Mouse (Mus musculus) NIH3T3 (cell line): ENCODE measurements around the gene Arid3a.
A peak's percentile ranks its signal among the peaks of the same experiment; 100 is the strongest.
"Not testable (repeated sequence)": the region's sequence is repeated elsewhere in the genome, so short reads cannot be mapped to it uniquely, and the experiment has no call there.

Experiments
- DNase-seq: peaks from one replicate; pipeline ENCODE4 v3.0.0-alpha.2; 2012; ENCODE audit warnings: low read depth

Arid3a gene

GRCm38 (mm10) chr10:79926491-79927323, at the start of gene Arid3a:
Gene Arid3a (plus strand): TSS chr10:79927043.
- peak; percentile 97 for DNase-seq

- DNase-seq = no peak
Measured at GRCm38 (mm10) chr10:79877174-79877573, 49.7 kb upstream of the Arid3a start.

- no peak for DNase-seq
Measured at GRCm38 (mm10) chr10:79877757-79878156, 49.1 kb upstream of the Arid3a start.

DNA sequence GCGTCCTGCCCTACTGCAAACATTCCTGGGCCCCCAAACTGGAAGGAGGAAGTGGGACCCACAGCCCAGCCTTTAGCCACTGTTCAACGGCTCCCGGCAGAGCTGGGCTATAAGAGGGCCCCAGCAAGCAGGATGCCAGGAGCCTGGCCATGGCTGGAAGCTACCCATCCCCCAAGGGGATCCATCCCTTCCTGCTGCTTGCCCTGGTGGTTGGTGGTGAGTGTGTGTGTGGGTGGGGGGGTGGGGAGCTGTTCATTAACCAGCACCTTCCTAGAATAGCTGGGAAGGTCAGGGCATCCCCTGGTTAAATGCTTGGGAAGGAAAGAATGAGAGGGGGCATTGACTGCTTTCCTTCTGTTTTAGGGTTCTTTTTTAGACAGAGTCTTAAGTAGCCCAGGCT, 47.3 kb upstream of the Arid3a start:
- DNase-seq = no peak

DNA sequence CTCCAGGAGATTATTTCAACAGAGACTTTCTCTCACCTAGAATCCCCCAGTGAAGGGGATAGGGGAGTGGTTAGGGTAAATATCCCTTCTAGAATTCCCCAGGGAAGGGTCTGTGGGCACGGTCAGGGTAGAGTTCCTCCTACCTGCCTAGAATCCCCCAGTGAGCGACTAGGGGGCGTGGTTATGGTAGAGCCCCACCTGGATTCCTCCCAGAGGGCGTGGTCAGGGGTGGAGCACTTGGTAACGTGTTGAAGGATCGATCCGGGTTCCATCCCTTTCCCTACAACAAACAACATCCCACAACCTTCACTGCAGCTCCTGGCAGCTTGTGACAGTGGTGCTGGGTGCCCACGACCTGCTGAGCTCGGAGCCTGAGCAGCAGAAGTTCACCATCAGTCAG, 46.1 kb upstream of the Arid3a start:
- DNase-seq = no peak

- no peak for DNase-seq
Measured at GRCm38 (mm10) chr10:79881981-79882380, 44.9 kb upstream of the Arid3a start.

DNA sequence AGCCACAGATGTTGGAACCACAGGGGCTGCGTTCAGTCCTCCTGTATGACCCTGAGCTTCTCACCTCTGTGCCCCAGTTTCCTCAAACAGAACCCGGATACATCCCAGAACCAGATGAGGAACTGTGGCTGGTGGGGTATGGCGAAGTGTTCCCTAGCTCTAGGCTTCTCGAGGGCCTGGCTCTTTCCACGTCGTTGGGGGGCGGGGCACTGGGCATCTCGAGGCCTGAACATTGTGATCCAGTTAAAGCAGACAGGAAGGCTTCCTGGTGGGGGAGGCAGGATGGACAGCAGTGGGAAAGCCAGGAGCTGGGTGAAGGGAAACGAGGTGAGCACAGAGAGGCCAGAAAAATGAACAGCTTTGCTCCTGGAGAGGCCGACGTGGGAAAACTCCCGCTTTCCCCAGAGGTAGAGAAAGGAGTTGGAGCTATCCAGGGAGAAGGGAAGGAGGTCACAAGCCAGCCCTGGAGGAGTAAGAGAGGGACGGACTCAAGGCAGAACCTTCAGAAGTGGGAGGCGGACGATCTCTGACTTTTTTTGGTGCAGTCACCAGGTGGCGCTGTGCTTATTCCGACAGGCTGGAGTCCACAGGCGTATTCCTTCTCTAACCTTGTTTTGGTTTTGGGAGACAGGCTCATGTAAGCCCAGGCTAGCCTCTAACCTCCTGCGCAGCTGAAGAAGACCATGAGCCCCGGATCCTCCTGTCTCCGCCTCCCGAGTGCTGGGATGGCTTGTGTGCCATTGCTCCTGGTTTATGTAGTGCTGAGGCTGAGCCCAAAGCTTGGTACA, 43.4 kb upstream of the Arid3a start:
- DNase-seq = peak; percentile 94

DNA sequence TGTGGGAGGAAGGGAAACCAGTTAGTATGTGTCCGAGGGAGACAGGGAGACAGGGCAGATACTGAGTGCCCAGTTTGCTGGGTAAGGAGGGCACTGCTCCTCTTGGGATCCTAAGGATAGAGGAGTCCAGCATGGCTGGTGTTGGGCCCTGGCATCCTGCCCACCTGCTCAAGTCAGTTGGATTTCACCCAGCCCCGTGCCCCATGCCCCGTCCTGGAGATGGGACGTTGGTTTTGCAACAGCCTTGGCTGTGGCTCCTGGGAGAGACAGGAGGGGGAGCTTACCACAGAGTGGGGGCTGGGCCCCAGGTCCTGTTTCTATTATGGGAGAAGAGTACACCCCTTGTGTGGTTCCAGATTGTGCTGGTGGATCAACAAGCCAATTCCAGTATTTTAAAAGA, 42.4 kb upstream of the Arid3a start:
- peak; percentile 78 for DNase-seq

DNA sequence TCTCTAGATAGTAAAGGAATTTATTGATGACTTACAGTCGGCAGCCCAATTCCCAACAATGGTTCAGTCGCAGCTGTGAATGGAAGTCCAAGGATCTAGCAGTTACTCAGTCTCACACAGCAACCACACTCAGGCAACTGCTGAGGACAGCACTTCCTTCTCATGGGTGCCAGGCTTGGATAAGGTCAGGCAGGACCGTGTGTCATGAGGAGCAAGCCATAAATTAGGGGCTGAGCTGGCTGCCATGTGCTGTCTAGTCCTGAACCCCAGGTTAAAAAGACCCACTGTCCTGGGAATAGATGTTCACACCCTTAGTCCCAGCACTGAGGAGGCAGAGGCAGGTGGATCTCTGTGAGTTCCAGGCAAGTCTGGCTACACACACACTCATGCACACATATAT, 41.9 kb upstream of the Arid3a start:
- not testable (repeated sequence) for DNase-seq

GRCm38 (mm10) chr10:79886054-79886453, 40.8 kb upstream of the Arid3a start, which contains the start of gene Elane:
Gene Elane (plus strand): TSS chr10:79886247.
- no peak for DNase-seq

DNA sequence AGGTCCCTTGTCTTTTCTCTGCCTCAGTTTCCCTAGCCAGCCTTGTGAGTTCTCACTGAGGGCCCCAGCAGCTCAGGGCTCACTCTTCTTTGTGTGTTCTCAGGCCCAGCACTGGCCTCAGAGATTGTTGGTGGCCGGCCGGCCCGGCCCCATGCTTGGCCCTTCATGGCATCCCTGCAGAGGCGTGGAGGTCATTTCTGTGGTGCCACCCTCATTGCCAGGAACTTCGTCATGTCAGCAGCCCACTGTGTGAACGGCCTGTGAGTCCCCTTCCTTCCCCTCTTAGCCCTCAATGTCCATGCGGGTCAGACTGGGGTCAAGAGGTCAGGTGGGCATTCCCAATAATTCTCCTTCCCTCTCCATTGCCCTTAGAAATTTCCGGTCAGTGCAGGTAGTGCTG, 40.2 kb upstream of the Arid3a start:
- DNase-seq = no peak

GRCm38 (mm10) chr10:79889386-79889785, 37.5 kb upstream of the Arid3a start:
- no peak for DNase-seq

DNA sequence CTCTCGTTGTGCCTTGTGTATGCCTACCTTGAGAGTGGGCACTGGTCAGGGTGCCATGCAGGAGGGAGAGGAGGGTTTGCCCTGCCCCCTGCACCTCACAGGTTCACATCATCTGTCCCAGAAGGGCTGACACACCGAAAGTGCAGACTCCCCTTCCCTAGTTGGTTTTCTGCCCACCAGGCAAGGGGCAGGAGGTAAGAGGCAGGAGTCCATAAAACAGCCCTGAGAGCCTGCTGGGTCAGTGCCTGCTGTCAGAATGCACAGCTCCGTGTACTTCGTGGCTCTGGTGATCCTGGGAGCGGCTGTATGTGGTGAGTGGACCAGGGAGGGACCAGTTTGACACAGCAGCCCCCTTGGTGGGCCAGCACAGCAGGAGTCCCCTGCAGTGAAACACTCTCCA, 36.2 kb upstream of the Arid3a start, which contains the start of gene Cfd:
TSS of gene Cfd (plus strand) at position 184 of the 400 bp plus-strand sequence.
- no peak for DNase-seq

- peak; percentile 89 for DNase-seq
Measured at GRCm38 (mm10) chr10:79892451-79893118, 34.3 kb upstream of the Arid3a start.

- DNase-seq = no peak
Measured at GRCm38 (mm10) chr10:79896306-79896705, 30.5 kb upstream of the Arid3a start.

DNA sequence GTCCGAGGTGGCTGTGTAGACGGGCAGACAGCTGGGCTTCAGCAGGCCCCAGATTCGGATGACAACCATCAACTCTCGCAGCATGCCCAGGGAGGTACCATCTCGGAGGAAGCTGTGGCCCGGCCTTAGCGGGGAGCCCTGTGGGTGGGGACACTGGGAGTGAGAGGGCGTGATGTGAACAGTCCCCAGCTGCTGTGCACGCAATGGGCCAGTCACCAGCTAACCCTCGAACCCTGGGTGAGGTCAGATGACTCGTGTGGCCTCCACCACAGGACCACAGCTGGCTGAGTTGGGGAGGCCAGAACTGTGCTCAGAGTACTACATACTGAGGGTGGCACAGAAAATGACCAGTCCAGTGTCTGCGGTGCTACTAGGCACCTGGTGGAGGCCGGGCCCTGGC, 30.0 kb upstream of the Arid3a start:
- DNase-seq = no peak

GRCm38 (mm10) chr10:79897316-79898245, 29.3 kb upstream of the Arid3a start:
- DNase-seq = no peak

DNA sequence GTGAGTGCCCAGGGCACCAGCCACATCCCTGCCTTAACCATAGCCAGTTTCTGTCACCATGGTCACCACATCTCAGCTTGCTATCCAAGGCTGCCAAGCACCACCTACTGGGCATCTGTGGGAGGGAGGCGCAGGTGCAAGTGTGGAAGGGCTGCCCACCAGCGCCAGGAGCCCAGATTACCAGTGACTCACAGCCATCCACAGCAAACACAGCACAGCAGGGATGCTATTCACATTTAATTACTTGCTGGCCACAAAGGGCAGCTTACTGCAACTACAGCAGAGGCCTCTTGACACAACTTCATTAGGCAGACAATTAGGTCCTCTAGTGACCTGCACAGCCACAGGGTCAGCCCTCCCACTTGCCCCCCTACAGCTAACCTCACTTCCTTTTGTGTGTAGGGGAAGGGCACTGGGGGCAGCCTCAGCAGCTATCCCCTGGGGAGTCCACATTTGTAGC, 25.9 kb upstream of the Arid3a start:
- peak; percentile 48 for DNase-seq

- DNase-seq = no peak
Measured at GRCm38 (mm10) chr10:79906712-79907111, 20.1 kb upstream of the Arid3a start.

- no peak for DNase-seq
Measured at GRCm38 (mm10) chr10:79907415-79907814, 19.4 kb upstream of the Arid3a start.
